Mouse (Mus musculus) olfactory bulb, adult 2 months (tissue): ENCODE results near the gene Ccdc183.

ENCODE experiments used
- CTCF ChIP-seq: fragments of 200-500 bp; IDR thresholded peaks from 2 replicates; pipeline ENCODE4 v1.5.1; 2012; ENCODE audit warnings: low read depth, mild to moderate bottlenecking, low read length, moderate library complexity; ENCODE audit not compliant: insufficient read depth
- POLR2A ChIP-seq: fragments of 200-500 bp; IDR thresholded peaks from 2 replicates; pipeline ENCODE4 v1.6.1; 2012; ENCODE audit warnings: mild to moderate bottlenecking, low read depth, low read length, moderate library complexity; ENCODE audit not compliant: insufficient read depth

DNA sequence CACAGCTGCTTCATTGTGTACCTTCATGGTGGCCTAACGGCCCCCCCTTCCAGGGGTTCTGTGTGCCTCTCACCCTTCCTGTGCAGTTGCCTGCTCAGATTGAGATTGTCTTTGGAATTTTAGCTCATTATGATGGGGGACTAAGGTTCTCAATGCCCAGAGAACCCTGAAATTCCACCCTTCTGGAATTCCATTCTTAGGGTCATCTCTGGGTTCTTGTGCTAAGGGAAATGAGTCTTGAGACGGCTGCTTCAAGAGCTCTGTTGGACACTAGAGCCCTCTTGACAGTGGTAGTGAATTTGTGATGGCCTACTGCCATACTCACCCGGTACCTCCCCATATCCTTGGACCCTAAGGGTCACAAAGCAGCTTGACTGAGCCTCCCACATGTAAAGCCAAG is at the start of gene Ccdc183:
- no peak for TF ChIP-seq CTCF
- TF ChIP-seq POLR2A: no peak
